Mouse (Mus musculus): ENCODE measurements around the gene Antxr1.

Gene Antxr1

DNA sequence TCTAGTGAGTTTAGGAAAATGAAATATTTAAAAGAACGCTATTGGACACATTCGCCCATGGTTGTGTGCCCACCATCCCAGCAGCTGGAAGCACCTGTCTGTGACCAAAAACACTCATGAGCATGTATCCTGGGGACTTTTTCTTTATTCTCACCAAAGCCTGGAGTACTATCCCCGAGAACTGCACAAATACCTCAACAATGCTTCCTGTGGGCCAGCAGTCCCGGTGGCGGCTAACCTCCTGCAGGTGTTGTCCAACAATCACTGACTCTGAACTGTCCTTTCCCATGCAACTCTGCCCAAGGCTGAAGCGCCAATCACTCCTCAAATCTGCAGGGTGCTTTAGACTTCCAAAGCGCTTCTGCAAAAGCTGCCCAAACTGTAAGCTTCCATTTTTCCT, 219.0 kb downstream of the Antxr1 start:
- in situ Hi-C loops (cut with MboI; ENCODE audit: unreplicated experiment in 2 of 2): no loop called here

DNA sequence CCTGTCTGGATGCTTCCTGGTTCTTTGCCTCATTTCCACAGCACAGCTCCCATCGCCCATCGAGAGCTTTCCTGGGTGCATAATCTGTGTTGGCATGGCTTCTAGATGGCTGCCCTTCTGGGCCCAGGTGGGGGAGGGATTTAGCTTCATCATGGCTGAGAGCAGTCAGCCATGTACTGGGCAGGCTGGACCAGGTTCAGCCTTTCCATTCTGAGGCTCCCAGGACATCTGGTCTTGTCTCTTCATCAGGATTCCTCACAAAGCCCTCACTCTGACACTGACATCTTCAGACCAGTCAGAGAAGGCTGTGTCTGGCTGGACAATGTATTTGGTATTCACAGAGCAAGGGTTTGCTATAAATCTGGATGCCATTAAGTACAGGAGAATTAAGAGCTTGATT, 219.6 kb downstream of the Antxr1 start:
- in situ Hi-C loops (cut with MboI; ENCODE audit: unreplicated experiment in 2 of 2): no loop called here

DNA sequence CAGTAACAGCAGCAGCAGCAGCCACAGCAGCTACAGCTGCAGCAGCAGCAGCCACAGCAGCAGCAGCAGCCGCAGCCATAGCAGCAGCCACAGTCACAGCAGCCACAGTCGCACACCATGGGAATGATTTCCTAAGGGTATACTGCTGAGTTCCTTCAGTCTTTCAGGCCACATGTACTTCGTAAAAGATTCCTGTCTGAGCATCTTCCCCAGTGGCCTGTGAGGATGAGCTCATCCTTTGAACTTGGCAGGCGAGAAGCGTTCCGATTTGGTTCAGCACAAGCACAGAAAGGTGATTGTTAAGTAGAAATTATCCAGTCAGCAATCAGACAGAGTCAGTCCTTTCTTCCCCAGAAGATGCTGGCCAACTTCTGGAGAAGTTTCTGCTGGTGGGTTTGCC, 223.5 kb downstream of the Antxr1 start:
- in situ Hi-C loops (cut with MboI; ENCODE audit: unreplicated experiment in 2 of 2): loop anchor here in 1 of 2 experiments (5.0 kb wide), 1 partner anchor 40 kb away; no protein-coding TSS in a partner anchor

DNA sequence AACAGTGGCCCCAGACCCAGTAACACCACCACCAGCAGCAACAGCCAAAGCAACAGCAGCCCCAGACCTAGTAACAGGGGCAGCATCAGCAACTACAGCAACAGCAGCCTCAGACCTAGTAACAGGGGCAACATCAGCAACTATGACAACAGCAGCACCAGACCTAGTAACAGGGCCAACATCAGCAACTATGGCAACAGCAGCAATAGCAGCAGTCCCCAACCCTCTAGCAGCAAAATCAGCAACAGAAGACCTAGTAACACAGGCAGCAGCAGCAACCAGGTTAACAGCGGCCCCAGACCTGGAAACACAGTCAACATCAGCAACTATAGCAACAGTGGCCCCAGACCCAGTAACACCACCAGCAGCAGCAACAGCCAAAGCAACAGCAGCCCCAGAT, 224.1 kb downstream of the Antxr1 start:
- in situ Hi-C loops (cut with MboI; ENCODE audit: unreplicated experiment in 2 of 2): loop anchor here in 1 of 2 experiments (5.0 kb wide), 1 partner anchor 41 kb away; no protein-coding TSS in a partner anchor

DNA sequence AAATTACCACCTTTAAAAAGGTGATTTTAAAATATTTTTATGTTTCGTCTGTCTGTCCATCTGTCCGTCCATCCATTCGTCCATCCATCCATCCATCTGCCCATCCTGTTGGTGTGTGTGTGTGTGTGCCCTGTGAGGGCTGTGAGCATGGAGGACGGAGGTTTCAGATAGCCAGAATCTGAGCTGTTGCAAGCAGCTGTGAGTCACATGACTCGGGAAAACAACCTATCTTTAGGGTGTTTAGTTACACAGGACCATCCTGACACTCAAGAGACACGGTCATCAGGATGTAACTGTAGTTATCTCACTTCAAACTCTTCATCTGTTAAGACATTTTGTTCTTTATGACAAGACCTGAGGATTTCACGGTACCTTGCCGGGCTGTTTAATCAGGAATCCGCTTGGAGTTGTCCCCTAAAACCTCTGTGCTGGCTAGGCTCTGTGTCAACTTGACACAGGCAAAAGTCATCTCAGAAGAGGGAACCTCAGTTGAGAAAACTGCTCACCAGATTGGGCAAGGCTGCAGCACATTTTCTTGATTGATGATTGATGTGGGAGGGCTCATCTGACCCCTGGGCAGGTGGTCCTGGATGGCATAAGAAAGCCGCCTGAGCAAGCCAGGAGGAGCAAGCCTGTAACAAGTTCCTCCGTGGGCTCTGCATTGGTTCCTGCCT, 231.4 kb downstream of the Antxr1 start, which contains the start of gene D6Ertd527e:
Gene D6Ertd527e, plus strand, starts transcription at position 624 of the 674 bp plus-strand sequence.
- in situ Hi-C loops (cut with MboI; ENCODE audit: unreplicated experiment in 2 of 2): loop anchor here (5.0 kb wide), 4 partner anchors 173 to 283 kb away; partner anchors contain the start of gene Gkn3 (in 1 of the 2)

DNA sequence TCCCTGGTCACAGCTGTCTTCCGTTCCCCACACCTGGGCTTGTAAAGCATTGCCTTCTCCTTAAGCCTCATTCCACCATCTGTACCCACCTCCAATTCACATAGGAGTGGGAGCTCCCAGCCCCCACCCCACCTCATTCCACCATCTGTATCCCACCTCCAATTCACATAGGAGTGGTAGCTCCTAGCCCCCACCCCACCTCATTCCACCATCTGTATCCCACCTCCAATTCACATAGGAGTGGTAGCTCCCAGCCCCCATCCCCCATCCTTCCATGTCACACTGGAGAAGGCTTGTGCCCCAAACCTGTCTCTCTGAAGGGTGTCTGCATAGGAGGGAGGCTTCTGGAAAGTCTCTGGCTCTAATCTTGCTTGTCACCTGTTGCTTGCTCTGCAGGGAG, 232.3 kb downstream of the Antxr1 start:
- in situ Hi-C loops (cut with MboI; ENCODE audit: unreplicated experiment in 2 of 2): loop anchor here (5.0 kb wide), 4 partner anchors 174 to 284 kb away; partner anchors contain the start of gene Gkn3 (in 1 of the 2)

DNA sequence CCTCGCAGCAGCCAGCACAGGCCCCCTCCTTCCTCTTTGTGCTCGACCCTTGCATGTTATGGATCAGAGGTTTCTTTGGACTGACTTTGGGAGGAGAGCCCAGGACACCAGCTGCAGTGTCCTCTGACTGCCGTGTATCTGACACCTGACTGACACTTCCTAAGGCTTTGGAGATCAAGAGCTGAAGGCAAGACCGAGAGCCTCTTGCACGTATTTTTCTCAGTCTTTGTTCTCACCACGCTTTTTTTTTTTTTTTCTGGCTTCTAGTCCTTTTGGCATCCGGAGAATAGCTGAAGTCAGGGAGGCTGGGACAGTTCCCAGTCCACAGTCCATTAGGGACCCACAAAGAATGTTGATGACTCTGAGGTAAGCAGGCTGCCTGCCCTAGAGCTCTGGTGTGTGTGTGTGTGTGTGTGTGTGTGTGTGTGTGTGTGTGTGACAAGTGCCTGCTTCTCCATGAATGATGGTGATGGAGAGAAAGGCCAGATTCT, 233.2 kb downstream of the Antxr1 start:
- in situ Hi-C loops (cut with MboI; ENCODE audit: unreplicated experiment in 2 of 2): loop anchor here (5.0 kb wide), 4 partner anchors 175 to 285 kb away; partner anchors contain the start of gene Gkn3 (in 1 of the 2)

DNA sequence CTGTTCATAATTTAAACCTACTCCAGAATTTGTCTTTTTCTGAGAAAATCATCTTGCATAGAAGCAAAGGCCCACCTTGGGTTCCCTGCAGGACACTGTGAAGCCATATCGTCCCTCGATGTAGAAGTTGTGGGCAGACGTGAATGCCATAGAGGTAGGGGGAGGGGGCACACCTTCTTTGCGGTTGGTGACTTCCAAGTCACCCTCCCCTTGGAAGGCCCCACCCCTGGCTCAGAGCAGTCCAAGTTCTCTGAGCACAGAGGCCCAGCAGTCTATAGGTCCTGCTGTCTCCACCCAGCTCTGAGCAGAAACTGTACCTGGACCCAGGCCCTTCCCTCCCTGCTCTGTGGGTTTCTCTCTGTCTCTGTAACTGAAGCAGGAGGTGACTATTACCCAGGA, 233.7 kb downstream of the Antxr1 start:
- in situ Hi-C loops (cut with MboI; ENCODE audit: unreplicated experiment in 2 of 2): loop anchor here (5.0 kb wide), 4 partner anchors 175 to 285 kb away; partner anchors contain the start of gene Gkn3 (in 1 of the 2)

DNA sequence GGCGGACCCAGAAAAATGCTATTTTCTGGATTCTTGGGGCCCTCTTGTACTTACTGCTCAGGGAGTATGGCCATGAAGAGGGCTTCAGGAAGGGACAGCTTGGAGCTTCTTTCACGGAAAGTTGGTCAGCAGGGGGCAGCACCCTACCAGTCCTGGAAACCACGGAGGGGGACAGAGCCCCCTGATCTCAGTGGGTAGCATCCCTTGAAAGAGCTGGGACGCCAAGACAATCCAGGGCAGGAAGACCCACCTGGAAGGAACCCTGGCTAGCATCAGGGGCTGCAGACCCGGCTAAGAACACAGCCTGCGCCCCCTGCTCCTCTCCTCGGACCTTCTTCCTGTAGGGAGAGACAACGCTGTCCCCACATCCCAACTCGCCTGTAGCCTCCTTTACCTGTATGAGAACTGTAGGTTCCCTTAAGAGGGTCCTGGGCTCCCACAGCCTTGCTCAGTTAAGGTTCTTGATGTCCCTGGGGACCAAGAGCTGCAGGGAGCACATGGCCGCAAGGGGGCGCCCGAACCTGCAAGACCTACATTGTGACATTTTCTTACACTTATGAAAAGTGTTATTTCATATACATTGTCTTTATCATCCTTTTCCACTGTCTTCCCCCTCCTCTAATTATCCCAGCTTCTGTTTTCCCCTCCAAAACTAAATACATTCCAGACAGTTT, 234.2 kb downstream of the Antxr1 start:
- in situ Hi-C loops (cut with MboI; ENCODE audit: unreplicated experiment in 2 of 2): loop anchor here (5.0 kb wide), 4 partner anchors 176 to 286 kb away; partner anchors contain the start of gene Gkn3 (in 1 of the 2)

DNA sequence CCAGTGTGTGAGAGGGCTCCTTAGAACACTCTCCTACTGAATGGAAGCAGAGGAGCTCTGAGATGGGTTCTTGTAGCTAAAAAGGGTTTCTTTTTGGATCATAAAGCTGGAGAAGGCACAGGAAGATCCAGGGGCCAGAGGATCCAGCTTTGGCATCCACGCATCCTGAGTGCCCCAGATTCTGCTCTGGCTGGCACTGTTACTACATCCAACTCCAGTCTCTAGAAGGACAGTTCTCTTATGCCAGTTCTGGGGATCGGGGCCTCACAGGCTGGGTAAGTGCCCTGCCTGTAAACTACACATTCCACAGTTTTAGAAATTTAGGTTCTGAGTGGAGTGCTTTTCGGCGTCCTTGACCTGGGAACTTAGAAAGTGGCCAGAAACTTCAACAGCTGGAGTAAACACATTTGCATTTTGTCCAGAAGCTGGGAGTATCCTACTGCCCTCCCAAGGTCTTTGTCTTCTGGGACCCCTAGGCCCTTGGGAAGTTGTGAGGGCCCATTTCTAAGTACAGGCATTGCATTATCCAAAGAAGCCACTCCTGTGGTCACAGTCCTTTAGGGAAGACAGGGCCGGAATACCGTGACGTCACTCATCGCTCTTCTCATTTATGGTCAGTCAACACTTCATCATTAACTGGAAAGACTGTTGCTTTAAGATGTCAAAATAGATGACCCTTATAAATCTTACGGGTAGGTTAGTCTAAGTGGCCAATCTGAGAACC, 235.2 kb downstream of the Antxr1 start:
- in situ Hi-C loops (cut with MboI; ENCODE audit: unreplicated experiment in 2 of 2): loop anchor here (5.0 kb wide), 4 partner anchors 177 to 287 kb away; partner anchors contain the start of gene Gkn3 (in 1 of the 2)

DNA sequence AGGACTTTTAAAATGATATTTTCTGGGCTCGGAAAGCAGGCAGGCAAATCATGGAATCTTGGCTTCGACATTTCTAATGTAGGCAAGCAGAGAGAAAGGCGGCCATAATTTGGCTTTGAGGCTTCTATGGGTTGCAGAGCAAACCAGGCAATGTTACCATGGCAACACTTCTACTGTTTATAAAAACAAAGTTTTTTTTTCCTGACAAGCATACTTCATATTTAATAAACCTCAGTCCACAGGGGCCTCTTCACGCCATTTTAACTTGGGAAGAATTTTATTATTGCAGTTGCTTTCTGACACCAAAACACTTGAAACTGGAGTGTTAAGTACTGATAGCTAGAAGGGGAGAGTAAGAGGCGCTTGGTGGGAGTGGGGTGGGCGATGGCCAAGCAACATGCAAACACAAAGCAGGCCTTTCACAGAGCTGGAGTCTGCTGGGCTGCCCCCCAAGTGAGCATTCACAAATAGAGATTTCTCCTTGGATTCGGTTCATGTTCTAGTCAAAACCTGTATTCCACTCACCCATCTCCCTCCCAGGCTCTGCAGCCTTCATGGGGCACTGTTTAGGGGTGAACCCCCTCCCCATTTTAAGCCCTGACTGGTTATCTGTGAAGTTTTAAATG, 235.8 kb downstream of the Antxr1 start:
- in situ Hi-C loops (cut with MboI; ENCODE audit: unreplicated experiment in 2 of 2): loop anchor here (5.0 to 25.0 kb wide), 5 partner anchors 178 to 588 kb away; partner anchors contain the start of gene Gkn3 (in 1 of the 2)

DNA sequence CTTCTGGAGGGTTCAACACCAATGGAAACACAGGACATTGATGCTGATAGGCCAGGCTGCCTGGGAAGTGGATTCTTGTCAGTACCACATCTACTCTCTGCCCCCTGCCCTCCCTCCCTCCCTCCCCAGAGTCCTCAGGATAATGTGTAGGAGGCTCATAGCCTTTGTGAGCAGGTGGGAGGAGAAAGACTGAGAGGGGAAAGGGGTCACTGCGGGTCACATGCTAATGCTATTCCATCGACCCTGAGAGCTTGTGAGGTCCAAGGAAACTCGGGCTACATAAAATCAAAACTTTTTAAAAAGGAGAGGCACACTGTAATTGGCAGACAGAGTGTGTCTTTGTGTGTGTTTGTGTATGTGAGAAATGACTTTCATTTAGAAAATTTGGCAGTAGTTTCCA, 236.4 kb downstream of the Antxr1 start:
- in situ Hi-C loops (cut with MboI; ENCODE audit: unreplicated experiment in 2 of 2): loop anchor here in 1 of 2 experiments (25.0 kb wide), 1 partner anchor 588 kb away; no protein-coding TSS in a partner anchor

DNA sequence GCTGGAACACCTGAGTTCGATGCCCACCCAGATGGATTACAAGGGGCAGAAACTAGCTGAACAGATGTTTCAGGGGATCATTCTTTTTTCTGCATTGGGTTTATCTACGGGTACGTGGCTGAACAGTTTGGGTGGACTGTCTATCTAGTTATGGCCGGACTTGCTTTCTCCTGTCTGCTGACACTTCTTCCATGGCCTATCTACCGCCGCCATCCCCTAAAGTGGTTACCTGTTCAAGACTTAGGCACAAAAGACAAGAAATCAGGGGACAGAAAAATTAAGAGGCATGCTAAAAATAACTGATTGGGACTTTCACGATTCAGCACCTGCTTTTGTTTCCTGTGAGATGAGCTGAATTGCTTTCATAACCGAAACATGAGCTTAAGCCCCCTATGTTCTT, 242.0 kb downstream of the Antxr1 start:
- in situ Hi-C loops (cut with MboI; ENCODE audit: unreplicated experiment in 2 of 2): loop anchor here in 1 of 2 experiments (25.0 kb wide), 1 partner anchor 594 kb away; no protein-coding TSS in a partner anchor

DNA sequence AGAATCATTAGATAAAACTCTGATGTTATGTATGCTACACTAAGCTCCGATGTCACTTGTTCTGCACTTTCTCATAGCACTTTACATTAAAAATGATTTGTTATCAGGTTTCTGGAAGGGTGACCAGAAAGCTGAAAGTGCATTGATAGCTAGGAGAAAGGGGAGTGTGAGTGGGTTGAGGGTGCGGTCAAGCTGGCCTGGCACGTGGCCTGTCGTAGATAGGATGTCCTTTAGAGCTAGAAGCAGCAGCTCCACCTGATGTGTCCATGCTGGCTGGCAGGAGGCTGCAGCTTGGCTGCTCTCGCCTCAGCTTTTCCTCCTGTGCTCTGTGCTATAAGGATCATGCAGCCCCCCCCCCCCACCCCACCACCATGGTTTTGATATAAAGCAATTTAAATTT, 243.1 kb downstream of the Antxr1 start:
- in situ Hi-C loops (cut with MboI; ENCODE audit: unreplicated experiment in 2 of 2): loop anchor here in 1 of 2 experiments (25.0 kb wide), 1 partner anchor 595 kb away; no protein-coding TSS in a partner anchor

DNA sequence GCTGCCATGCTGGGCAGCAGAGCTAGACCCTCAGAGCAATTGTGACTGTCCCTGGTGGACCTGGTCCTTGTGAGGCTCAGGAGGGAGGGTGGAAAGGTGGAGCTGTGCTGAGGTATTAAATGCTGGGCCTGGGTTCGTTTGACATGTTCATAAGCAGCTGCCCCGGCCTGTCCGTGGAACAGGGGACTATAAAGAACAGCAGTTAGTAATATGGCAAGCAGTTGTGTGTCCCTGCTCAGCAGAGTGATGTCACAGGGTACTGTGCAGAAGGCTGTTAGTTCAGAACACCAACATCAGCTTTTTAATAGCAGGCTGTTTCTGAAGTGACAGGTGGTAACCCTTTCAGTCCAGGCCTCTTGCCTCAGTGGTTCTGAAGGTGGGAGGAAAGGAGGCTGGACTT, 244.7 kb downstream of the Antxr1 start:
- in situ Hi-C loops (cut with MboI; ENCODE audit: unreplicated experiment in 2 of 2): loop anchor here in 1 of 2 experiments (25.0 kb wide), 1 partner anchor 596 kb away; no protein-coding TSS in a partner anchor

DNA sequence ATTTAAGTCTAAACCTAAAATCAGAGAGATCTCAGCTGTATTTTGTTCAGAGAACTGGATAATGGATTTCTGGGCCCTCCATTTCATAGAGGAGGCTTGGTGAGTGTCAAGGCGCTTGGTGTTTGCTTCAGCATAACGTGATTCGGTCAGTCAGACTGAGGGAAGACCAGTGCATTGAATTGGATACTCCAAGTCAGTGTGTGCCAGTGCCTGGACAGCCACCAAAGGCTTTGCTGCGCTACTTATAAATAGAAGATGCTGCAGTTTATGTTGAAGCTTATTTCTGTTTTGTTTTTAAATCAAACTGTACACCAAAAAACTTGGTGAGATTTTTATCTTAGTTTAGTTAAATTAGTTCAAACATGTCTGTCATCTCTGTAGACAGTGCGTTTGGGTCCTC, 247.3 kb downstream of the Antxr1 start:
- in situ Hi-C loops (cut with MboI; ENCODE audit: unreplicated experiment in 2 of 2): loop anchor here in 1 of 2 experiments (25.0 kb wide), 1 partner anchor 599 kb away; no protein-coding TSS in a partner anchor

DNA sequence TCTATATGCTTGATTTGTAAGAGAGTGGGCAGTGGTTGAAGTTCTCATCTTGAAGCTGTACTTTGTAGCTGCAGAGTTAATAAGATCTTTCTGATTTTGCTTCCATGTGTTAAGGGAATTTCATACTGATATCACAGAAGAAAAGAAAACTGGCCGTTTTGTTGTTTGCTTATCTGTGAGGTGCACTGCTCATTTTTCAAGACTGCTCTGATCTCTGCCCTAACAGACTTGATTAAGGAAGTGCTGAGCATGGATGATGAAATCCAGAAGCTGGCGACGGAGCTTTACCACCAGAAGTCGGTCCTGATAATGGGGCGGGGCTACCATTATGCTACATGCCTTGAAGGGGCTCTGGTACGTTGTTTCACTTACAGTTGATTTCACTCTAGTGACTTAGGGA, 250.6 kb downstream of the Antxr1 start:
- in situ Hi-C loops (cut with MboI; ENCODE audit: unreplicated experiment in 2 of 2): loop anchor here in 1 of 2 experiments (25.0 kb wide), 1 partner anchor 602 kb away; no protein-coding TSS in a partner anchor
